Mouse (Mus musculus) embryonic facial prominence, embryonic 11.5 days (tissue): ENCODE measurements at regions not wholly inside any gene's neighbourhood (a gene's known extent, or its start where the extent isn't known, plus 50 kb on each side); places are given as distances from the start of the nearest gene placed in this dataset.

Source experiments
- ATAC-seq: fragments of 200-750 bp; cut with Nextera tagmentation; replicated peaks from 2 replicates; pipeline ENCODE4 v1.8.0; 2017; ENCODE audit warnings: low read depth; ENCODE audit not compliant: insufficient number of reproducible peaks, low FRiP score, low TSS enrichment
- DNase-seq: peaks from one replicate; pipeline ENCODE4 v3.0.0-alpha.2; 2015; ENCODE audit warnings: low spot score
- H3K27ac ChIP-seq: fragments of 300-500 bp; sonication (generic); replicated peaks from 2 replicates; pipeline ENCODE4 v1.5.1; 2014; ENCODE audit warnings: mild to moderate bottlenecking, low read depth, low read length, control low read depth
- H3K27me3 ChIP-seq: fragments of 300-500 bp; sonication (generic); 2 replicates; pipeline ENCODE4 v1.6.1; 2014; ENCODE audit warnings: mild to moderate bottlenecking, low read length, moderate library complexity, mixed read lengths; ENCODE audit not compliant: control insufficient read depth, insufficient read depth
- H3K36me3 ChIP-seq: fragments of 300-500 bp; sonication (generic); replicated peaks from 2 replicates; pipeline ENCODE4 v1.6.1; 2014; ENCODE audit warnings: low read depth, mild to moderate bottlenecking, low read length, moderate library complexity, mixed read lengths; ENCODE audit not compliant: control insufficient read depth, insufficient read depth
- H3K4me1 ChIP-seq: fragments of 300-500 bp; sonication (generic); 2 replicates; pipeline ENCODE4 v1.6.1; 2014; ENCODE audit warnings: low read length, mixed read lengths; ENCODE audit not compliant: control insufficient read depth, insufficient read depth
- H3K4me2 ChIP-seq: fragments of 300-500 bp; sonication (generic); 2 replicates; pipeline ENCODE4 v1.6.1; 2014; ENCODE audit warnings: low read depth, mild to moderate bottlenecking, control low read depth, low read length, moderate library complexity
- H3K4me3 ChIP-seq: fragments of 300-500 bp; sonication (generic); 2 replicates; pipeline ENCODE4 v1.5.1; 2014; ENCODE audit warnings: low read depth, low read length, control low read depth
- H3K9ac ChIP-seq: fragments of 300-500 bp; sonication (generic); replicated peaks from 2 replicates; pipeline ENCODE4 v1.6.1; 2014; ENCODE audit warnings: mild to moderate bottlenecking, control low read depth, low read length
- H3K9me3 ChIP-seq: fragments of 300-500 bp; sonication (generic); replicated peaks from 2 replicates; pipeline ENCODE4 v1.6.1; 2016; ENCODE audit warnings: mild to moderate bottlenecking, low read length, inconsistent platforms, mixed read lengths; ENCODE audit not compliant: control insufficient read depth
- WGBS: fragments of 180-500 bp; shearing (Covaris S2); extraction: QIAGEN DNeasy Blood & Tissue Kit; methylation state at CpG from one replicate; pipeline ENCODE4 v1.1.7; 2014; 5-methylcytosine and 5-hydroxymethylcytosine counted together

DNA sequence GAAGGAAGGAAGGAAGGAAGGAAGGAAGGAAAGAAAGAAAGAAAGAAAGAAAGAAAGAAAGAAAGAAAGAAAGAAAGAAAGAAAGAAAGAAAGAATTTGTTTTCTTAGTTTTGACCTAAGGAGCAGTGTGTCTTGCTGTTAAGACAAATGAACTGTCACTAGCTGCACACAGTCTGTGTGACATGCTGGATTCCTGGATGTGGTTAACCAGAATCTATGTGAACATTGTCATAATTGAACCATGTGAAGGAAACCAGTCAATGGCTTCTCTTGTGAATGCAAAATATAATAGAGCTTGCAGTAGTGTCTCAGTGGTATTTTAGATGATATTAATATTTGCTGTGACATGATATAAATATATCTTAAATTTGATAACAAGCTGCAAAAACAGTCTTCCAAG lies 427.8 kb upstream of the Ptger4 start:
- Histone ChIP-seq H3K36me3 (no peaks in the 10 kb centered on the region), H3K4me2 (no peak overlapping the region), H3K4me3 (no peak overlapping the region), H3K4me1 (no peaks in the 10 kb centered on the region), H3K9me3 (no peaks in the 10 kb centered on the region), H3K27me3 (no peaks in the 10 kb centered on the region), H3K27ac (no peak overlapping the region), H3K9ac (no peak overlapping the region)
- no peak for ATAC-seq
- DNase-seq, result no peak

GRCm38 (mm10) chr15:5676704-5677103 lies 432.7 kb upstream of the Ptger4 start:
- H3K4me1 ChIP-seq, result no peaks in the 10 kb centered on the region
- no peak overlapping the region for H3K9ac ChIP-seq
- H3K27me3 ChIP-seq, result no peaks in the 10 kb centered on the region
- no peaks in the 10 kb centered on the region for H3K36me3 ChIP-seq
- WGBS, result 71% methylated on average over 3 of the region's 3 CpGs
- ATAC-seq (no peak), DNase-seq (no peak)
- no peak overlapping the region for H3K4me2 ChIP-seq
- H3K4me3 ChIP-seq, result no peak overlapping the region
- no peak overlapping the region for H3K27ac ChIP-seq
- H3K9me3 ChIP-seq, result no peaks in the 10 kb centered on the region

DNA sequence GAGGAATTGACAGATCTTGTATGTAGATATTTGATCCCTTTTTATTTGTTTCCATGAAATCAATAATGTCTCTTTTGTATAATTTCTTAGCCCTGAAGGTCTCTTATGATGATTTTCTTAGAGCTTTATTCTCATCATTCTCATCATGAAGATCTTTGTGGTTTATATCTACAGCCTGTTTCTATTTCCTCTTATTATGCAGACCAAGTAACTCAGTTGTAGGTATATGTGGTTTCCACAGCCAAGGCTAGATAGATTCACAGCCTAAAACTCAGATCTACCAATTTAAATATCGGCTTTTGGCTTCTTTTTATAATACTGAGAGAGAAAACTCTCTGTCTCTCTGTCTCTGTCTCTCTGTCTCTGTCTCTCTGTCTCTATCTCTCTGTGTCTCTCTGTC lies 449.8 kb upstream of the Ptger4 start:
- WGBS, result 91% methylated on average over 1 of the region's 1 CpGs
- H3K27ac ChIP-seq, result no peak overlapping the region
- H3K9me3 ChIP-seq, result no peaks in the 10 kb centered on the region
- no peak overlapping the region for H3K4me3 ChIP-seq
- H3K4me1 ChIP-seq, result no peaks in the 10 kb centered on the region
- H3K4me2 ChIP-seq, result no peak overlapping the region
- H3K36me3 ChIP-seq, result no peaks in the 10 kb centered on the region
- no peak for ATAC-seq
- H3K9ac ChIP-seq, result no peak overlapping the region
- no peaks in the 10 kb centered on the region for H3K27me3 ChIP-seq
- DNase-seq, result no peak

GRCm38 (mm10) chr15:5695015-5695414 lies 451.0 kb upstream of the Ptger4 start:
- Histone ChIP-seq H3K4me2 (no peak overlapping the region), H3K4me1 (no peaks in the 10 kb centered on the region), H3K36me3 (no peaks in the 10 kb centered on the region), H3K27me3 (no peaks in the 10 kb centered on the region), H3K9me3 (no peaks in the 10 kb centered on the region), H3K9ac (no peak overlapping the region), H3K4me3 (no peak overlapping the region), H3K27ac (no peak overlapping the region)
- DNase-seq, result no peak
- 72% methylated on average over 3 of the region's 3 CpGs for WGBS
- ATAC-seq, result no peak

GRCm38 (mm10) chr15:5708454-5708853 lies 464.5 kb upstream of the Ptger4 start:
- no peaks in the 10 kb centered on the region for H3K9me3 ChIP-seq
- H3K36me3 ChIP-seq, result no peaks in the 10 kb centered on the region
- no peak overlapping the region for H3K9ac ChIP-seq
- no peak overlapping the region for H3K4me2 ChIP-seq
- ATAC-seq (no peak), DNase-seq (no peak)
- 89% methylated on average over 5 of the region's 5 CpGs for WGBS
- no peak overlapping the region for H3K4me3 ChIP-seq
- H3K27me3 ChIP-seq, result no peaks in the 10 kb centered on the region
- no peaks in the 10 kb centered on the region for H3K4me1 ChIP-seq
- no peak overlapping the region for H3K27ac ChIP-seq

DNA sequence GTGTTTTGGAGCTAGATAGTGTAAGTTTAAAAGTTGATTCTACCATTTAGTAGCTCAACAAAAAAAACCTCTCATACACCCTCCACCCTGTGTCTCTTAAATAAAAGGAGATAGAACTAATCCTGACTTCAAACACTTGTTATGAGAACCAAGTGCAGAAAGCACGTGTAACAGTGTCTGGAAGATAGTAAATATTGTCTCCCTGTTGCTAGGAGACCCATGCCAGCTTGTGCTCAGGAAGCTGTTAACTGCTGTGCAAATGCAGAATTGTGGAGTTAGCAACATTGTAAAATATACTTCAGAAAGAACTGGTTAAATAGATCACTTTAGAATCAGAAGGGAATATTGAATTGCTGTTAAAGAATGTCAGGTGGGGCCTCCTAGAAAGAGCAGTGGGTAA lies 496.7 kb upstream of the Ptger4 start:
- H3K27ac ChIP-seq, result no peak overlapping the region
- H3K9ac ChIP-seq, result no peak overlapping the region
- no peak overlapping the region for H3K4me3 ChIP-seq
- H3K9me3 ChIP-seq, result no peaks in the 10 kb centered on the region
- H3K4me1 ChIP-seq, result no peaks in the 10 kb centered on the region
- 71% methylated on average over 1 of the region's 1 CpGs for WGBS
- H3K36me3 ChIP-seq, result no peaks in the 10 kb centered on the region
- no peak for ATAC-seq
- no peak for DNase-seq
- H3K27me3 ChIP-seq, result no peaks in the 10 kb centered on the region
- no peak overlapping the region for H3K4me2 ChIP-seq

GRCm38 (mm10) chr15:5743893-5744292 lies 499.9 kb upstream of the Ptger4 start:
- H3K27ac ChIP-seq, result no peak overlapping the region
- 87% methylated on average over 5 of the region's 5 CpGs for WGBS
- no peaks in the 10 kb centered on the region for H3K4me1 ChIP-seq
- DNase-seq (no peak), ATAC-seq (no peak)
- no peak overlapping the region for H3K4me2 ChIP-seq
- H3K27me3 ChIP-seq, result no peaks in the 10 kb centered on the region
- no peaks in the 10 kb centered on the region for H3K36me3 ChIP-seq
- H3K9me3 ChIP-seq, result no peaks in the 10 kb centered on the region
- no peak overlapping the region for H3K9ac ChIP-seq
- H3K4me3 ChIP-seq, result no peak overlapping the region

DNA sequence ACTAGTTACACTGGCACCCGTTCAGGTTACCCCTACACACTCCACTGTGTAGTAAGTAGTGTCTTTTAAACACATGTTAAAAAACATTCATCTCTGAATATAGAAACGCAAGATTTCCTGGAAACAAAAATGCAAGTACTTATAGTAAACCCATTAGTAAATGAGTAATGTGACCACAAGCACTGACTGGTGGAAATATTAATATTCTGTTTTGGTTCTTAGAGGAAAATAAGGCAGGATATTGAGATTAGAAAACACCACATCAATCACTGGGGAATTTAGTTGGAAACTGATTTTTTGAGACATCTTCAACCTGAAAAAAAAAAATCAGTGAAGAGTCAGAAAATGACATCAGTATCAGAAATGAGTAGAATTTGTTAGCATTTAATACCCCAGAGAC lies 514.7 kb upstream of the Ptger4 start:
- H3K36me3 ChIP-seq, result no peaks in the 10 kb centered on the region
- 95% methylated on average over 2 of the region's 2 CpGs for WGBS
- no peaks in the 10 kb centered on the region for H3K9me3 ChIP-seq
- H3K27ac ChIP-seq, result no peak overlapping the region
- no peaks in the 10 kb centered on the region for H3K27me3 ChIP-seq
- no peak overlapping the region for H3K4me2 ChIP-seq
- no peak overlapping the region for H3K4me3 ChIP-seq
- ATAC-seq (no peak), DNase-seq (no peak)
- H3K4me1 ChIP-seq, result no peaks in the 10 kb centered on the region
- H3K9ac ChIP-seq, result no peak overlapping the region

DNA sequence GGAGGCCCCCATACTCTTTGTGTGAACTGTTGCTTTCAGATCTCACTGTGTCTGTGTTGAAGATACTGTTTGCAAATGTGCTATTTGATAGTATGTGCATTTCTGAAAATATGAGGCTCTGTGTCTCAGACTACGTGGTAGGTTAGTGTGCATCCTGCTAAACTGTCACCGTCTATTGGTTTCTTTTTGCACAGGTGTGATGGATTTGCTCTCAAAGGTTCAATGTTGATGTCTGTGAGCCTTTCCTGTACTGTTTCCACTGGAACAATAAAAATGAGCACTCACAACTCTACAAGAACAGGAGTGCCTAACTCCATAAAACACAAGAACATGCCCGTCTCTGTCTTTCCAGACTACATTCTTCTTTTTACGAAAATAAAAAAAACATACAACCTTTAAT lies 518.2 kb upstream of the Ptger4 start:
- no peak overlapping the region for H3K27ac ChIP-seq
- DNase-seq (no peak), ATAC-seq (no peak)
- no peak overlapping the region for H3K4me2 ChIP-seq
- whole genome bisulfite sequencing, result 91% methylated on average over 4 of the region's 4 CpGs
- no peaks in the 10 kb centered on the region for H3K27me3 ChIP-seq
- no peak overlapping the region for H3K9ac ChIP-seq
- H3K9me3 ChIP-seq, result no peaks in the 10 kb centered on the region
- no peaks in the 10 kb centered on the region for H3K36me3 ChIP-seq
- H3K4me1 ChIP-seq, result no peaks in the 10 kb centered on the region
- H3K4me3 ChIP-seq, result no peak overlapping the region
